Mouse (Mus musculus): Measurements from ENCODE around the gene Dmap1. TPM values are rescaled to one million over a fixed set of nuclear protein-coding genes. Genes with fewer than 3 reads are reported as not detected.

Gene Dmap1
- total and polyA plus RNA-seq, 3 experiments = 45.2 to 69.7 TPM; not detected in 1

DNA sequence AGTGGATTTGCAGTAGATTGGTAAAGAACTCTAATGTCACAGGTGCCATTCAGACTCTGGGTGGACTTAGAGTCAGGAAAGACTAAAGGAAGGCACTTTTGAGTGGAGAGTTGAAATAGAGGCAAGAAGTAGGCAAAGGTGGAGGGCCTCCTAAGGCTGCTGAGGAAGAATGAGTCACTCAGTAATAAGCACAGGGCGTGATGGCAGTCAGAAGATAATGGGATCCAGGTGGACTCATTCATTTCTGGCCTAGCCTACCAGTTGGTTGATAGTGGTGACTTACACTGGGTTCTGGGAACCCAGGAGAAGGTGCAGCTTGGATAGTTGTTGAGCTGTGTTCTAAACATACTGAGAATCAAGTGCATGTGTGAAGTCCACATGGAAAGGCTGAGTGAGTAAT, 40.3 kb downstream of the Dmap1 start:
- TF ChIP-seq ZKSCAN1 (IDR thresholded peaks at IDR 0.05; ENCODE audit: low read depth, low read length) (no peak), EP300 (IDR thresholded peaks at IDR 0.05; ENCODE audit: low read depth in 1 of 2, low read length in 2 of 2) (0 out of 4 replicates have a peak, but pooled peaks of 1 of the 2 experiments have one; percentile 19), POLR2AphosphoS5 (IDR thresholded peaks at IDR 0.05; ENCODE audit: borderline replicate concordance, low read depth, low read length) (no peak), MXI1 (IDR thresholded peaks at IDR 0.05; ENCODE audit: low read depth, low read length) (no peak), UBTF (IDR thresholded peaks at IDR 0.05; ENCODE audit: borderline replicate concordance, insufficient read depth, low read depth, low read length) (no peak), CHD1 (IDR thresholded peaks at IDR 0.05; ENCODE audit: low read depth, low read length) (no peak), POLR2AphosphoS2 (IDR thresholded peaks at IDR 0.05; ENCODE audit: low read length) (no peak)
- Histone ChIP-seq H3K4me1 (ENCODE audit: control insufficient read depth in 1 of 2, insufficient read depth in 2 of 2, low read length in 2 of 2) (peaks cover 5 to 25% of the 10 kb centered on the region in 2 experiments), H3K27ac (ENCODE audit: control insufficient read depth, low read depth, low read length) (peak overlapping the region; percentile 5; the same call in 1 of the 2 replicates), H3K4me3 (ENCODE audit: control insufficient read depth in 1 of 2, insufficient read depth in 1 of 2, low read depth in 2 of 2, low read length in 2 of 2) (no peak overlapping the region), H3K27me3 (ENCODE audit: control insufficient read depth in 1 of 2, insufficient read depth in 2 of 2, low read length in 2 of 2) (no peaks in the 10 kb centered on the region), H3K9ac (ENCODE audit: control insufficient read depth, low read depth, low read length, poor library complexity, severe bottlenecking) (no peak overlapping the region), H3K9me3 (replicated peaks; ENCODE audit: insufficient read depth, low read length) (no peaks in the 10 kb centered on the region), H3K79me2 (ENCODE audit: control insufficient read depth, insufficient read depth, low read length, poor library complexity) (no peaks in the 10 kb centered on the region), H3K36me3 (ENCODE audit: control insufficient read depth in 1 of 2, insufficient read depth in 2 of 2, low read length in 2 of 2) (peaks cover 0 to 16% of the 10 kb centered on the region in 2 experiments; a peak in 3 of 4 replicates)
- peak; percentile 38 for DNase-seq (ENCODE audit: low read depth, low spot score)

DNA sequence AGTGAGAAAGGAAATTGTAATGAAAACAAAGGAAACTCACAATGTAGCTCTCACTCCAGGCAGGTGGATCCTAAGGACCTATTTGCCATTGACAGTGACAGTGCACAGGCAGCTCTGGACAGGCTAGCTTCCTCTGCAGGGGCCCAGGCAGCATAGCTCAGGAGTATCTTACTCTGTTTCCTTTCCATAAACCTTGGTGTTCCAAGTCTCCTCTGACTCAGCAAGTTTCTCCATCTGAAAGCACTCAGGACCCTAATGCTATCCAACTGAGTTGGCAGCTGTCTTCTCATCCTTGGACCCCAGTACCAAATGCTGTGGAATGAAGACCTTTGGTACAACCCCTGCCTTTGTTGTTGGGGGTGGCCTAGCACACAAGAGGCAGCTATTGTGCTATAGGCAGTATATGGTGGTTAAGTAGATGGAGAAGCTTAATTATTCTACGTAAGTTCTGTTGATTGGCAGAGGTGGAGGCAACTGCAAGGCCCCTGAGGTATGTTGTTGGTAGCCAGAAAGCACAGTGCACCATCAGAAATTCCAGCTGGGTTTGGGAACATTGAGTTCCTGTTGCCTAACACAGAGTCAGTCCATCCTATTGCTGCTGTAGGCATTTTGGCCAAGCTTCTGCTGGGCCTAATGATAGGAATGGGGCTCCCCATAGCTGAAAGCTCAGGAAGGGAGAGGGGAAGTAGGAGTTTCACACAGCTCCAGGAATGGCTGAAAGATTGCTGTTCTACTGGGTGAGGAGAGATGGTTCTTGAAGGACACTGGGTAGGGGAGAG, 41.0 kb downstream of the Dmap1 start:
- Histone ChIP-seq H3K36me3 (ENCODE audit: control insufficient read depth in 1 of 2, insufficient read depth in 2 of 2, low read length in 2 of 2) (peaks cover 0 to 11% of the 10 kb centered on the region in 2 experiments; a peak in 3 of 4 replicates), H3K4me3 (ENCODE audit: control insufficient read depth in 1 of 2, insufficient read depth in 1 of 2, low read depth in 2 of 2, low read length in 2 of 2) (no peak overlapping the region), H3K27ac (ENCODE audit: control insufficient read depth, low read depth, low read length) (no peak overlapping the region), H3K79me2 (ENCODE audit: control insufficient read depth, insufficient read depth, low read length, poor library complexity) (no peaks in the 10 kb centered on the region), H3K9ac (ENCODE audit: control insufficient read depth, low read depth, low read length, poor library complexity, severe bottlenecking) (no peak overlapping the region), H3K9me3 (replicated peaks; ENCODE audit: insufficient read depth, low read length) (no peaks in the 10 kb centered on the region), H3K27me3 (ENCODE audit: control insufficient read depth in 1 of 2, insufficient read depth in 2 of 2, low read length in 2 of 2) (no peaks in the 10 kb centered on the region), H3K4me1 (ENCODE audit: control insufficient read depth in 1 of 2, insufficient read depth in 2 of 2, low read length in 2 of 2) (peaks cover 3 to 19% of the 10 kb centered on the region in 2 experiments; a peak in 3 of 4 replicates)
- TF ChIP-seq MAFK (IDR thresholded peaks at IDR 0.05; ENCODE audit: borderline replicate concordance, low read depth, low read length) (no peak), UBTF (IDR thresholded peaks at IDR 0.05; ENCODE audit: borderline replicate concordance, insufficient read depth, low read depth, low read length) (no peak), HCFC1 (IDR thresholded peaks at IDR 0.05; ENCODE audit: low read depth, low read length) (no peak), TCF12 (IDR thresholded peaks at IDR 0.05; ENCODE audit: low read depth, low read length) (no peak), BHLHE40 (IDR thresholded peaks at IDR 0.05; ENCODE audit: borderline replicate concordance, low read depth, low read length) (no peak), MEF2A (IDR thresholded peaks at IDR 0.05; ENCODE audit: extremely low read depth, insufficient replicate concordance, low read depth, low read length, poor library complexity, severe bottlenecking) (no peak), RAD21 (IDR thresholded peaks at IDR 0.05; ENCODE audit: low read depth, low read length) (no peak), GABPA (IDR thresholded peaks at IDR 0.05; ENCODE audit: low read depth, low read length) (no peak)
- no peak for DNase-seq (ENCODE audit: low read depth, low spot score)

All from MEL (cell line).